Mouse (Mus musculus) small intestine, adult 2 months (tissue): ENCODE measurements around the gene Myo18a. TPM values are rescaled to one million over a fixed set of nuclear protein-coding genes. Genes with fewer than 3 reads are reported as not detected.
A peak's percentile ranks its signal among the peaks of the same experiment; 100 is the strongest.

ENCODE experiments used
- H3K27ac ChIP-seq: fragments of 200-500 bp; 2 replicates; pipeline ENCODE4 v1.5.1; 2012; ENCODE audit warnings: low read depth, low read length, control low read depth, inconsistent platforms; ENCODE audit not compliant: insufficient read depth
- H3K27me3 ChIP-seq: fragments of 200-500 bp; 2 replicates; pipeline ENCODE4 v1.6.1; 2012; ENCODE audit warnings: mild to moderate bottlenecking, moderate library complexity, low read length, inconsistent platforms; ENCODE audit not compliant: control insufficient read depth, insufficient read depth
- H3K36me3 ChIP-seq: fragments of 200-500 bp; 2 replicates; pipeline ENCODE4 v1.6.1; 2012; ENCODE audit warnings: mild to moderate bottlenecking, low read length, control low read depth, inconsistent platforms; ENCODE audit not compliant: control insufficient read depth, insufficient read depth
- H3K4me1 ChIP-seq: fragments of 200-500 bp; 2 replicates; pipeline ENCODE4 v1.6.1; 2012; ENCODE audit warnings: low read length, inconsistent platforms, mixed read lengths; ENCODE audit not compliant: control insufficient read depth, insufficient read depth, insufficient read length
- H3K4me3 ChIP-seq: fragments of 200-500 bp; 2 replicates; pipeline ENCODE4 v1.5.1; 2012; ENCODE audit warnings: low read depth, mild to moderate bottlenecking, control low read depth, inconsistent platforms, low read length, moderate library complexity
- CTCF ChIP-seq: fragments of 200-500 bp; IDR thresholded peaks from 2 replicates; pipeline ENCODE4 v1.5.1; 2012; ENCODE audit warnings: low read depth, mild to moderate bottlenecking, control low read depth, inconsistent platforms, low read length, moderate library complexity, mixed read lengths; ENCODE audit not compliant: insufficient replicate concordance, insufficient read length; ENCODE audit errors: extremely low read depth
- POLR2A ChIP-seq: fragments of 200-500 bp; IDR thresholded peaks from 2 replicates; pipeline ENCODE4 v1.6.1; 2012; ENCODE audit warnings: low read depth, mild to moderate bottlenecking, control low read depth, inconsistent platforms, low read length, moderate library complexity
- WGBS: fragments of 180-500 bp; shearing (Covaris S2); methylation state at CpG from one replicate; pipeline ENCODE4 v1.1.7; 2018; 5-methylcytosine and 5-hydroxymethylcytosine counted together
- polyA plus RNA-seq: library from polyadenylated mRNA; depleted of rRNA; stranded (reverse); fragments of >200 nt; gene quantifications from 2 replicates; pipeline ENCODE4 v1.2.3, GENCODE M21; 2012

Gene Myo18a
- polyA plus RNA-seq, 1 experiment, result 149 TPM

GRCm38 (mm10) chr11:77884524-77885245 lies 121.6 kb downstream of the Myo18a start:
- no peak overlapping the region for H3K27ac ChIP-seq
- TF ChIP-seq POLR2A, result no peak
- TF ChIP-seq CTCF, result no peak

GRCm38 (mm10) chr11:77885246-77885575 lies 122.2 kb downstream of the Myo18a start:
- Histone ChIP-seq H3K4me1 (peaks cover 6% of the 10 kb centered on the region; the same call in 1 of the 2 replicates), H3K27ac (no peak overlapping the region), H3K4me3 (no peak overlapping the region), H3K27me3 (no peaks in the 10 kb centered on the region), H3K36me3 (peaks cover 4% of the 10 kb centered on the region; the same call in 1 of the 2 replicates)
- 68% methylated on average over 8 of the region's 8 CpGs for WGBS
- TF ChIP-seq POLR2A, result no peak
- TF ChIP-seq CTCF, result no peak

More at GRCm38 (mm10) chr11:77884524-77885245, 121.6 kb downstream of the Myo18a start:
- H3K4me3 ChIP-seq, result no peak overlapping the region
- peaks cover 4% of the 10 kb centered on the region; the same call in 1 of the 2 replicates for H3K36me3 ChIP-seq
- no peaks in the 10 kb centered on the region for H3K27me3 ChIP-seq
- H3K4me1 ChIP-seq, result peaks cover 6% of the 10 kb centered on the region; the same call in 1 of the 2 replicates
- WGBS, result 43% methylated on average over 10 of the region's 10 CpGs

GRCm38 (mm10) chr11:77887373-77887960 lies 124.4 kb downstream of the Myo18a start:
- 59% methylated on average over 17 of the region's 17 CpGs for WGBS
- Histone ChIP-seq H3K27ac (no peak overlapping the region), H3K4me3 (no peak overlapping the region), H3K4me1 (peaks cover 6% of the 10 kb centered on the region; the same call in 1 of the 2 replicates), H3K27me3 (no peaks in the 10 kb centered on the region), H3K36me3 (peaks cover 4% of the 10 kb centered on the region)
- TF ChIP-seq CTCF (no peak), POLR2A (no peak)

GRCm38 (mm10) chr11:77888846-77889245 lies 125.8 kb downstream of the Myo18a start:
- Histone ChIP-seq H3K27me3 (no peaks in the 10 kb centered on the region), H3K36me3 (peaks cover 4% of the 10 kb centered on the region), H3K4me1 (peaks cover 18% of the 10 kb centered on the region; the same call in 1 of the 2 replicates), H3K27ac (no peak overlapping the region), H3K4me3 (no peak overlapping the region)
- TF ChIP-seq CTCF, result no peak
- no peak for TF ChIP-seq POLR2A
- WGBS, result 81% methylated on average over 5 of the region's 5 CpGs

- Histone ChIP-seq H3K4me3 (no peak overlapping the region), H3K27ac (no peak overlapping the region), H3K27me3 (no peaks in the 10 kb centered on the region), H3K36me3 (peaks cover 4% of the 10 kb centered on the region), H3K4me1 (peaks cover 18% of the 10 kb centered on the region)
- WGBS, result 27% methylated on average over 1 of the region's 2 CpGs
- TF ChIP-seq POLR2A, result no peak
- TF ChIP-seq CTCF, result no peak
Measured at GRCm38 (mm10) chr11:77889484-77889883, 126.4 kb downstream of the Myo18a start.

GRCm38 (mm10) chr11:77890648-77891258 lies 127.7 kb downstream of the Myo18a start:
- 81% methylated on average over 2 of the region's 2 CpGs for WGBS
- Histone ChIP-seq H3K4me3 (no peak overlapping the region), H3K27ac (no peak overlapping the region), H3K36me3 (peaks cover 4% of the 10 kb centered on the region), H3K27me3 (no peaks in the 10 kb centered on the region), H3K4me1 (peaks cover 20% of the 10 kb centered on the region)
- TF ChIP-seq CTCF, result no peak
- TF ChIP-seq POLR2A, result no peak

- H3K27ac ChIP-seq, result 0 out of 2 replicates have a peak overlapping the region, but pooled peaks have one; percentile 88
- peaks cover 20% of the 10 kb centered on the region for H3K4me1 ChIP-seq
- H3K36me3 ChIP-seq, result no peaks in the 10 kb centered on the region; the same call in 1 of the 2 replicates
- no peaks in the 10 kb centered on the region for H3K27me3 ChIP-seq
- WGBS, result 26% methylated on average over 5 of the region's 5 CpGs
- peak overlapping the region; percentile 37 for H3K4me3 ChIP-seq
- no peak for TF ChIP-seq POLR2A
Measured at GRCm38 (mm10) chr11:77892883-77893282, 129.8 kb downstream of the Myo18a start.
